Mouse (Mus musculus): ENCODE measurements around the gene Ifitm5. TPM values are rescaled to one million over a fixed set of nuclear protein-coding genes. Genes with fewer than 3 reads are reported as not detected.

The Ifitm5 gene
- polyA plus RNA-seq, 2 experiments = 30.9 to 44.3 TPM

GRCm38 (mm10) chr7:140912293-140912692, 37.8 kb downstream of the Ifitm5 start:
- H3K4me3 ChIP-seq (replicated peaks; ENCODE audit: low read length) = no peak overlapping the region
- H3K9ac ChIP-seq (ENCODE audit: low read depth, low read length, severe bottlenecking) = no peak overlapping the region
- H3K36me3 ChIP-seq (ENCODE audit: control insufficient read depth, insufficient read depth, low read length) = no peaks in the 10 kb centered on the region
- H3K4me1 ChIP-seq (ENCODE audit: control insufficient read depth, insufficient read depth, low read length) = 0 out of 2 replicates have a peak, but pooled peaks cover 3% of the 10 kb centered on the region
- H3K9me3 ChIP-seq (ENCODE audit: control insufficient read depth, low read length) = no peaks in the 10 kb centered on the region
- no peak overlapping the region for H3K4me2 ChIP-seq (replicated peaks; ENCODE audit: low read depth, low read length, severe bottlenecking)
- no peaks in the 10 kb centered on the region for H3K27me3 ChIP-seq (ENCODE audit: control insufficient read depth, insufficient read depth, low read length)
- 66% methylated on average over 3 of the region's 3 CpGs for WGBS
- TF ChIP-seq POLR2A (IDR thresholded peaks at IDR 0.05; ENCODE audit: borderline replicate concordance, extremely low read depth, insufficient read depth, insufficient read length) = no peak
- no peak for DNase-seq (ENCODE audit: low spot score)
- no peak overlapping the region for H3K27ac ChIP-seq (replicated peaks; ENCODE audit: low read depth, low read length)
- no peak for ATAC-seq (ENCODE audit: low FRiP score, low read depth)

GRCm38 (mm10) chr7:140908634-140909107, 41.4 kb downstream of the Ifitm5 start:
- DNase-seq (ENCODE audit: low spot score) = peak; percentile 64
- Histone ChIP-seq H3K27ac (replicated peaks; ENCODE audit: low read depth, low read length) (no peak overlapping the region), H3K4me3 (replicated peaks; ENCODE audit: low read length) (peak overlapping the region; percentile 35), H3K27me3 (ENCODE audit: control insufficient read depth, insufficient read depth, low read length) (no peaks in the 10 kb centered on the region), H3K9me3 (ENCODE audit: control insufficient read depth, low read length) (no peaks in the 10 kb centered on the region), H3K4me2 (replicated peaks; ENCODE audit: low read depth, low read length, severe bottlenecking) (peak overlapping the region; percentile 73), H3K9ac (ENCODE audit: low read depth, low read length, severe bottlenecking) (peak overlapping the region; percentile 44), H3K36me3 (ENCODE audit: control insufficient read depth, insufficient read depth, low read length) (no peaks in the 10 kb centered on the region), H3K4me1 (ENCODE audit: control insufficient read depth, insufficient read depth, low read length) (0 out of 2 replicates have a peak, but pooled peaks cover 3% of the 10 kb centered on the region)
- WGBS = 5% methylated on average over 19 of the region's 19 CpGs
- no peak for TF ChIP-seq POLR2A (IDR thresholded peaks at IDR 0.05; ENCODE audit: borderline replicate concordance, extremely low read depth, insufficient read depth, insufficient read length)
- peak; percentile 82 for ATAC-seq (ENCODE audit: low FRiP score, low read depth)

- TF ChIP-seq POLR2A (IDR thresholded peaks at IDR 0.05; ENCODE audit: borderline replicate concordance, extremely low read depth, insufficient read depth, insufficient read length) = no peak
- H3K4me3 ChIP-seq (replicated peaks; ENCODE audit: low read length) = no peak overlapping the region; the same call in 1 of the 2 replicates
- no peaks in the 10 kb centered on the region for H3K27me3 ChIP-seq (ENCODE audit: control insufficient read depth, insufficient read depth, low read length)
- no peak overlapping the region for H3K27ac ChIP-seq (replicated peaks; ENCODE audit: low read depth, low read length)
- H3K9ac ChIP-seq (ENCODE audit: low read depth, low read length, severe bottlenecking) = no peak overlapping the region
- 0 out of 2 replicates have a peak, but pooled peaks cover 3% of the 10 kb centered on the region for H3K4me1 ChIP-seq (ENCODE audit: control insufficient read depth, insufficient read depth, low read length)
- ATAC-seq (ENCODE audit: low FRiP score, low read depth) (no peak), DNase-seq (ENCODE audit: low spot score) (no peak)
- H3K9me3 ChIP-seq (ENCODE audit: control insufficient read depth, low read length) = no peaks in the 10 kb centered on the region
- no peaks in the 10 kb centered on the region for H3K36me3 ChIP-seq (ENCODE audit: control insufficient read depth, insufficient read depth, low read length)
- WGBS = 51% methylated on average over 7 of the region's 7 CpGs
- H3K4me2 ChIP-seq (replicated peaks; ENCODE audit: low read depth, low read length, severe bottlenecking) = peak overlapping the region; percentile 73
These were observed 41.9 kb downstream of the Ifitm5 start for GRCm38 (mm10) chr7:140908181-140908580.

GRCm38 (mm10) chr7:140907697-140908096, 42.4 kb downstream of the Ifitm5 start:
- Histone ChIP-seq H3K4me2 (replicated peaks; ENCODE audit: low read depth, low read length, severe bottlenecking) (no peak overlapping the region), H3K27me3 (ENCODE audit: control insufficient read depth, insufficient read depth, low read length) (no peaks in the 10 kb centered on the region), H3K36me3 (ENCODE audit: control insufficient read depth, insufficient read depth, low read length) (no peaks in the 10 kb centered on the region), H3K4me3 (replicated peaks; ENCODE audit: low read length) (no peak overlapping the region), H3K4me1 (ENCODE audit: control insufficient read depth, insufficient read depth, low read length) (0 out of 2 replicates have a peak, but pooled peaks cover 3% of the 10 kb centered on the region), H3K9me3 (ENCODE audit: control insufficient read depth, low read length) (no peaks in the 10 kb centered on the region), H3K9ac (ENCODE audit: low read depth, low read length, severe bottlenecking) (no peak overlapping the region), H3K27ac (replicated peaks; ENCODE audit: low read depth, low read length) (no peak overlapping the region)
- DNase-seq (ENCODE audit: low spot score) (no peak), ATAC-seq (ENCODE audit: low FRiP score, low read depth) (no peak)
- 84% methylated on average over 7 of the region's 7 CpGs for WGBS
- no peak for TF ChIP-seq POLR2A (IDR thresholded peaks at IDR 0.05; ENCODE audit: borderline replicate concordance, extremely low read depth, insufficient read depth, insufficient read length)

- Histone ChIP-seq H3K9me3 (ENCODE audit: control insufficient read depth, low read length) (no peaks in the 10 kb centered on the region), H3K4me2 (replicated peaks; ENCODE audit: low read depth, low read length, severe bottlenecking) (no peak overlapping the region), H3K4me1 (ENCODE audit: control insufficient read depth, insufficient read depth, low read length) (0 out of 2 replicates have a peak, but pooled peaks cover 3% of the 10 kb centered on the region), H3K4me3 (replicated peaks; ENCODE audit: low read length) (no peak overlapping the region), H3K36me3 (ENCODE audit: control insufficient read depth, insufficient read depth, low read length) (no peaks in the 10 kb centered on the region), H3K27me3 (ENCODE audit: control insufficient read depth, insufficient read depth, low read length) (no peaks in the 10 kb centered on the region), H3K9ac (ENCODE audit: low read depth, low read length, severe bottlenecking) (no peak overlapping the region), H3K27ac (replicated peaks; ENCODE audit: low read depth, low read length) (no peak overlapping the region)
- ATAC-seq (ENCODE audit: low FRiP score, low read depth) (no peak), DNase-seq (ENCODE audit: low spot score) (no peak)
- WGBS = 86% methylated on average over 13 of the region's 13 CpGs
- no peak for TF ChIP-seq POLR2A (IDR thresholded peaks at IDR 0.05; ENCODE audit: borderline replicate concordance, extremely low read depth, insufficient read depth, insufficient read length)
These were observed 43.0 kb downstream of the Ifitm5 start for GRCm38 (mm10) chr7:140907131-140907530.
